Comparison of ENCODE assay signal across 23 mouse cellular contexts in the genomic region with DNA sequence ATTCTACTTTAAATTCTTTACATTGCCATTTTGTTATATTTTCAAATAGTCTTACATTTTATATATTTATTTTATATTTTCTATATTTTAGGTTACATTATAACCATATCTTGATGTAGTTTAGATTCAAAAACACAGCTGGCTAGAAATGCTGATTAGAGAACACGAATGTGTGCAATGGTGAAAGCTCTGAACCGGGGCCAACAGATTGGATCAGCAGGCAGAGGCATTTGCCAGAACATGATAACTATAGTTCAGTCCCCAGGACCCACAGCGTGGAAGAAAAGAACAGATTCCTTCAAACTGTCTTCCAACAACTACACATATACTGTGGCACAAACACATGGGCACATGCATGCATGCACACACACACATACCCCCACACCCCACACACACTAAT.
A peak's percentile ranks its signal among the peaks of the same experiment; 100 is the strongest.
DNase-seq lines count a peak whose midpoint lies in the region; ATAC-seq and TF ChIP-seq lines count a peak whose summit lies in the region.
"Had no signal": no experiment of that assay in that cellular context is flagged by ENCODE, and none has a peak within 500 bp of the region (broad histone marks: within the 10 kb centered on the region; RNA-seq: fewer than 3 reads in every experiment).

No protein-coding gene starts in this region.

- no peaks in the 10 kb centered on the region for H3K9me3 ChIP-seq in hindbrain, postnatal 0 days (ENCODE audit: low read length)
- H3K9me3 ChIP-seq in hindbrain, embryonic 13.5 days, result no peaks in the 10 kb centered on the region
- H3K9me3 ChIP-seq in lung, embryonic 14.5 days (ENCODE audit: low read depth, low read length), result no peaks in the 10 kb centered on the region
- H3K9me3 ChIP-seq: embryonic facial prominence, embryonic 13.5 days; forebrain, embryonic 12.5 days; heart, embryonic 15.5 days had no signal

- H3K9ac ChIP-seq in hindbrain, postnatal 0 days (replicated peaks; ENCODE audit: low read length), result no peak overlapping the region
- no peak overlapping the region for H3K9ac ChIP-seq in hindbrain, embryonic 13.5 days
- no peak overlapping the region for H3K9ac ChIP-seq in lung, embryonic 14.5 days
- H3K9ac ChIP-seq: embryonic facial prominence, embryonic 13.5 days; forebrain, embryonic 12.5 days; heart, embryonic 15.5 days; hindbrain, embryonic 14.5 days had no signal

- no peak for ATAC-seq in hindbrain, postnatal 0 days
- ATAC-seq in hindbrain, embryonic 13.5 days (ENCODE audit: low FRiP score), result no peak
- no peak for ATAC-seq in lung, embryonic 14.5 days (ENCODE audit: insufficient read depth)
- ATAC-seq: activated CD4-positive, CD25-positive, alpha-beta regulatory T cell, adult 4 months; CD4-positive, CD25-positive, alpha-beta regulatory T cell, adult 4 months; intestine, embryonic 16.5 days had no signal

- H3K27me3 ChIP-seq in hindbrain, postnatal 0 days (ENCODE audit: insufficient read depth, low read length), result no peaks in the 10 kb centered on the region
- H3K27me3 ChIP-seq in hindbrain, embryonic 13.5 days, result no peaks in the 10 kb centered on the region
- no peaks in the 10 kb centered on the region for H3K27me3 ChIP-seq in lung, embryonic 14.5 days (ENCODE audit: insufficient read depth, low read length)
- H3K27me3 ChIP-seq: embryonic facial prominence, embryonic 13.5 days; forebrain, embryonic 12.5 days; heart, embryonic 15.5 days had no signal

- no peak overlapping the region for H3K4me2 ChIP-seq in hindbrain, postnatal 0 days (ENCODE audit: low read depth, low read length)
- no peak overlapping the region for H3K4me2 ChIP-seq in hindbrain, embryonic 13.5 days
- no peak overlapping the region for H3K4me2 ChIP-seq in lung, embryonic 14.5 days
- H3K4me2 ChIP-seq: embryonic facial prominence, embryonic 13.5 days; forebrain, embryonic 12.5 days; heart, embryonic 11.5 days; heart, embryonic 15.5 days; hindbrain, embryonic 14.5 days had no signal

- no peaks in the 10 kb centered on the region for H3K4me1 ChIP-seq in hindbrain, postnatal 0 days (ENCODE audit: insufficient read depth, low read length)
- no peaks in the 10 kb centered on the region for H3K4me1 ChIP-seq in hindbrain, embryonic 13.5 days (replicated peaks)
- H3K4me1 ChIP-seq in lung, embryonic 14.5 days (ENCODE audit: insufficient read depth), result no peaks in the 10 kb centered on the region
- H3K4me1 ChIP-seq: embryonic facial prominence, embryonic 13.5 days; forebrain, embryonic 12.5 days had no signal

- 65% methylated on average over 3 of the region's 3 CpGs for WGBS in hindbrain, postnatal 0 days
- WGBS in hindbrain, embryonic 13.5 days, result 73% methylated on average over 3 of the region's 3 CpGs
- 66% methylated on average over 3 of the region's 3 CpGs for WGBS in lung, embryonic 14.5 days

- H3K27ac ChIP-seq in hindbrain, postnatal 0 days, result no peak overlapping the region
- no peak overlapping the region for H3K27ac ChIP-seq in hindbrain, embryonic 13.5 days
- no peak overlapping the region for H3K27ac ChIP-seq in lung, embryonic 14.5 days (ENCODE audit: low read depth)
- H3K27ac ChIP-seq: embryonic facial prominence, embryonic 13.5 days; forebrain, embryonic 12.5 days; heart, adult 2 months; heart, embryonic 15.5 days; hindbrain, embryonic 14.5 days had no signal

- TF ChIP-seq CTCF in hindbrain, postnatal 0 days (IDR thresholded peaks at IDR 0.05; ENCODE audit: low read depth), result no peak
- no peak for TF ChIP-seq CTCF in lung, embryonic 14.5 days (IDR thresholded peaks at IDR 0.05; ENCODE audit: low read depth)

- no peaks in the 10 kb centered on the region for H3K36me3 ChIP-seq in hindbrain, postnatal 0 days (ENCODE audit: insufficient read depth, low read length)
- no peaks in the 10 kb centered on the region for H3K36me3 ChIP-seq in hindbrain, embryonic 13.5 days
- H3K36me3 ChIP-seq in lung, embryonic 14.5 days (ENCODE audit: insufficient read depth), result no peaks in the 10 kb centered on the region
- H3K36me3 ChIP-seq: embryonic facial prominence, embryonic 13.5 days; forebrain, embryonic 12.5 days; G1E; heart, embryonic 15.5 days had no signal

- H3K4me3 ChIP-seq in hindbrain, postnatal 0 days (ENCODE audit: low read length), result no peak overlapping the region
- no peak overlapping the region for H3K4me3 ChIP-seq in hindbrain, embryonic 13.5 days
- no peak overlapping the region for H3K4me3 ChIP-seq in lung, embryonic 14.5 days (ENCODE audit: low read depth, low read length)
- H3K4me3 ChIP-seq: embryonic facial prominence, embryonic 13.5 days; forebrain, embryonic 12.5 days; heart, adult 2 months; heart, embryonic 15.5 days had no signal

- peak; percentile 13 for DNase-seq in adrenal gland, adult 2 months
- no peak for DNase-seq in adrenal gland, adult 8-10 months
- DNase-seq in cerebellum, postnatal 10 days, result peak; percentile 47 to 63
- no peak for DNase-seq in cerebellum, adult 8-10 months
- DNase-seq in hindbrain, postnatal 0 days (ENCODE audit: low spot score), result peak; percentile 32
- peak; percentile 12 for DNase-seq in lung, embryonic 14.5 days
- DNase-seq in lung, postnatal 25 days (ENCODE audit: low spot score), result no peak
- DNase-seq: B cell, adult 2 months; cerebellum, adult 18-20 months; cerebellum, postnatal 36 days; heart, adult 2 months; heart, postnatal 14 days; kidney, adult 8-10 months had no signal

Comparison
In these comparisons a context has a peak if more than half of its experiments do, and no peak if none do; other contexts are left out.
1. DNase-seq: peak in adrenal gland, adult 2 months (single experiment), cerebellum, postnatal 10 days (2 of 2), hindbrain, postnatal 0 days (single experiment) and lung, embryonic 14.5 days (single experiment); none in adrenal gland, adult 8-10 months (single experiment), cerebellum, adult 8-10 months (single experiment) and lung, postnatal 25 days (single experiment).